Mouse (Mus musculus): Measurements from ENCODE around the gene Luc7l2.

Luc7l2 gene

GRCm38 (mm10) chr6:38650263-38650937, 99.3 kb downstream of the Luc7l2 start:
- peak; percentile 73 for DNase-seq (ENCODE audit: low spot score)
